Mouse (Mus musculus): Measurements from ENCODE around the gene Zbtb41. TPM values are rescaled to one million over a fixed set of nuclear protein-coding genes. Genes with fewer than 3 reads are reported as not detected.

Zbtb41 gene
- polyA plus RNA-seq, 1 experiment from 2014 or later = 17.4 TPM

- Histone ChIP-seq H3K4me2 (ENCODE audit: low read length) (no peak overlapping the region), H3K36me3 (ENCODE audit: control insufficient read depth, insufficient read depth, low read length) (peaks cover 36% of the 10 kb centered on the region), H3K4me3 (ENCODE audit: low read depth, low read length) (no peak overlapping the region), H3K4me1 (ENCODE audit: control insufficient read depth, insufficient read depth, low read length) (no peaks in the 10 kb centered on the region), H3K9ac (ENCODE audit: low read length) (no peak overlapping the region), H3K27ac (ENCODE audit: low read depth, low read length) (no peak overlapping the region), H3K9me3 (replicated peaks; ENCODE audit: control insufficient read depth, low read length) (no peaks in the 10 kb centered on the region), H3K27me3 (replicated peaks; ENCODE audit: control insufficient read depth, insufficient read depth, low read length) (no peaks in the 10 kb centered on the region)
- WGBS = 89% methylated on average over 2 of the region's 2 CpGs
- no peak for DNase-seq (ENCODE audit: low spot score)
- no peak for ATAC-seq
Observed at GRCm38 (mm10) chr1:139495408-139495807, 73.3 kb downstream of the Zbtb41 start.

GRCm38 (mm10) chr1:139496212-139496611 is 74.1 kb downstream of the Zbtb41 start:
- H3K9me3 ChIP-seq (replicated peaks; ENCODE audit: control insufficient read depth, low read length) = no peaks in the 10 kb centered on the region
- no peak overlapping the region for H3K9ac ChIP-seq (ENCODE audit: low read length)
- H3K4me1 ChIP-seq (ENCODE audit: control insufficient read depth, insufficient read depth, low read length) = no peaks in the 10 kb centered on the region
- H3K27me3 ChIP-seq (replicated peaks; ENCODE audit: control insufficient read depth, insufficient read depth, low read length) = no peaks in the 10 kb centered on the region
- peaks cover 30% of the 10 kb centered on the region for H3K36me3 ChIP-seq (ENCODE audit: control insufficient read depth, insufficient read depth, low read length)
- no peak overlapping the region for H3K4me3 ChIP-seq (ENCODE audit: low read depth, low read length)
- no peak overlapping the region for H3K27ac ChIP-seq (ENCODE audit: low read depth, low read length)
- WGBS = 86% methylated on average over 3 of the region's 3 CpGs
- DNase-seq (ENCODE audit: low spot score) (no peak), ATAC-seq (no peak)
- H3K4me2 ChIP-seq (ENCODE audit: low read length) = no peak overlapping the region

GRCm38 (mm10) chr1:139499751-139500150 is 77.7 kb downstream of the Zbtb41 start:
- no peaks in the 10 kb centered on the region for H3K9me3 ChIP-seq (replicated peaks; ENCODE audit: control insufficient read depth, low read length)
- H3K9ac ChIP-seq (ENCODE audit: low read length) = no peak overlapping the region
- ATAC-seq (no peak), DNase-seq (ENCODE audit: low spot score) (no peak)
- H3K27ac ChIP-seq (ENCODE audit: low read depth, low read length) = no peak overlapping the region
- peaks cover 4% of the 10 kb centered on the region; the same call in 1 of the 2 replicates for H3K36me3 ChIP-seq (ENCODE audit: control insufficient read depth, insufficient read depth, low read length)
- H3K4me2 ChIP-seq (ENCODE audit: low read length) = no peak overlapping the region
- no peak overlapping the region for H3K4me3 ChIP-seq (ENCODE audit: low read depth, low read length)
- no peaks in the 10 kb centered on the region for H3K4me1 ChIP-seq (ENCODE audit: control insufficient read depth, insufficient read depth, low read length)
- H3K27me3 ChIP-seq (replicated peaks; ENCODE audit: control insufficient read depth, insufficient read depth, low read length) = no peaks in the 10 kb centered on the region

GRCm38 (mm10) chr1:139501258-139501752 is 79.2 kb downstream of the Zbtb41 start, which contains the start of gene F13b:
Gene F13b (plus strand): TSS chr1:139501702.
- no peaks in the 10 kb centered on the region for H3K36me3 ChIP-seq (ENCODE audit: control insufficient read depth, insufficient read depth, low read length)
- H3K27me3 ChIP-seq (replicated peaks; ENCODE audit: control insufficient read depth, insufficient read depth, low read length) = no peaks in the 10 kb centered on the region
- no peaks in the 10 kb centered on the region for H3K4me1 ChIP-seq (ENCODE audit: control insufficient read depth, insufficient read depth, low read length)
- no peak for DNase-seq (ENCODE audit: low spot score)
- H3K4me2 ChIP-seq (ENCODE audit: low read length) = no peak within 1 kb of the TSS
- H3K27ac ChIP-seq (ENCODE audit: low read depth, low read length) = no peak within 1 kb of the TSS
- no peaks in the 10 kb centered on the region for H3K9me3 ChIP-seq (replicated peaks; ENCODE audit: control insufficient read depth, low read length)
- no peak within 1 kb of the TSS for H3K4me3 ChIP-seq (ENCODE audit: low read depth, low read length)
- 91% methylated on average over 3 of the region's 3 CpGs for WGBS
- no peak within 1 kb of the TSS for H3K9ac ChIP-seq (ENCODE audit: low read length)
- no peak for ATAC-seq

Other genes with a start within 250 kb of the Zbtb41 start
- gene Crb1, start 45.2 kb upstream of the Zbtb41 start, polyA plus RNA-seq (2014; fragmentation: Nextera tagmentation; extraction: Ambion mirVana) = 1.3 and 1.8 TPM in 2 replicates
- 12.8 and 14.4 TPM in 2 replicates for gene Aspm, start 32.5 kb downstream of the Zbtb41 start, polyA plus RNA-seq (2014; fragmentation: Nextera tagmentation; extraction: Ambion mirVana)
- gene F13b, start 79.4 kb downstream of the Zbtb41 start, polyA plus RNA-seq (2014; fragmentation: Nextera tagmentation; extraction: Ambion mirVana) = not detected in 2 replicates
- not detected in 2 replicates for gene Cfhr1, start 138.0 kb downstream of the Zbtb41 start, polyA plus RNA-seq (2014; fragmentation: Nextera tagmentation; extraction: Ambion mirVana)